Mouse (Mus musculus): ENCODE measurements around the gene Arhgef2.

The Arhgef2 gene

DNA sequence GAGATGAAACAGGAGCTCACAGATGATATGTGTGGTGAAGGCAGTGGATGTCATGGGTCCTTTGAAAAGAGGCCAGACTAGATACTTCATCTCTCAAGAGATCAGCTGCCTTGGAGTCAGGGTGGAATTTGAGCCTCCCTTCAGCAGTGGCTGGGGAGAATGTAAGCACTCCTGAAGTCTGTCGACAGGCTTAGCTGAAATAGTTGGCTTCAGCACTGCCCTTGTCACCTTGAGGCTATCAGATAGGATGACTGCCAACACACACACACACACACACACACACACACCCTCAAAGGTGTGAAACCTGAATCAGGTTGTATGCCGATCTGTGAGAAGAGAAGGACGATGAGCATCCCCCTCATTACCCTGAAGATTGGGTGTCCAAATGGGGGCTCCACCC is 14.7 kb upstream of the Arhgef2 start:
- WGBS = 66% methylated on average over 3 of the region's 3 CpGs

DNA sequence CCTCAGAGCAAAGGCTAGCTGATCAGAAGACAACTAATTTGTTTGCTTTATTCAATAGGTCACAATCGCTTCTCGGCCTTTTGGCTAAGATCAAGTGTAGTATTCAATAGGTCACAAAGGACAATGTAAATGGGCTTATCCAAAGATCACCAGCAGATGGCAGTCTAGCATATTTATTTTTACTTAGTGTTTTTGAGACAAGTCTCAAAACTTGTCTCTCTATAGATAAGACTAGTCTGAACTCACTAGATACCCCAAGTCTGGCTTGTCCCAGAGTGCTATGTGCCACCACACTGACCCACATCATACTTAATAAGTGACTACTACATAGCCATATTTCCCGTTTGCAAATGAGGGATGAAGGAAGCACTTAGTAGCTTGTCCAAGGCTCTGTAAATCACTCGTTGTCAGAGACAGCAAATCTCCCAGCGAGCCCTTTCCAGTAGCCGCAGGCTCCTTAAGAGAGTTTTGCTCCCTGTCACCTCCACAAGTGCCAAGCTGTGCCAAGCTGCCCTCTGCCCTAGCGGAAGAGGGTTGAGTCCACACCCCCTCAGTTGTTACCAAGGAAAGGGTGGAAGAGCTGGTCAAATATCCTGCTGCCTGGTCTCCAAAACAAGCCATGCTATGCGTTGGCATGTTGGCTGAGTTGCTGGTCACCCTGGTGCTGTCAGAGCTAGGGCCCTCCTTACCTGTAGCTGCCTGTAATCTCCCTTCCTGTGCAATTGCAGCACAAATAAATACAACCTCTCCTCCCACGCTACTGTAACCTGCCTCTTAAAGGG is 13.6 kb upstream of the Arhgef2 start:
- 22% methylated on average over 9 of the region's 9 CpGs for WGBS

DNA sequence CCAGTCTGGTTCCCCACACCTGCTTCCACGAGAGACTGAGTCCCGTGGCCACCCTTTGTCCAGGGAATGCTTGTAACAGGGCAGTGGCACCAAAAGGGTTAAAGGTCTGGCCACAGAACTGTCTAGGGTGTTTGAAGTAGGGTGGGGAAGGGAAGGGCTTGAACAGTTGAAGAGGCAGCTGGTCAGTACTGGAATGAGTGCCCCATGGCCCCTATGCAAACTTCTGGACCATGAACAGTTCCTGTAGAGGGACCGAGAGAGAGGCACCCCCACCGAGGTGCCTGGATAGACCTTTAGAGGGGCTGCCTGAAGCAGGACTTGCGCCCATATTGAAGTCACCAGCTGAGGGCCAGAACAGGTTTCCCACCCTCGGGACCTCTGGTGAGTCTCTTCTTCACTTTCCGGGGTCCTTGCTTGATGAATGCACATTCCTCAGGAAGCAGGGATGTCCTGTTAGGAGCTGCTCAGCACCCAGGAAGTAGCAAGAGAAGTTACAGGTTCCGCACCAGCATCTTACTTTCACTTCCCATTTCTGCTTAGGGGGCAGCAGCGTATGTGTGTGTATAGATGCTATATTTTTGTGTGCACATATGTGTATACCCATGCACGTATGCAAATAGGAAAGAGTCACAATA is 12.7 kb upstream of the Arhgef2 start:
- WGBS = 74% methylated on average over 10 of the region's 10 CpGs

DNA sequence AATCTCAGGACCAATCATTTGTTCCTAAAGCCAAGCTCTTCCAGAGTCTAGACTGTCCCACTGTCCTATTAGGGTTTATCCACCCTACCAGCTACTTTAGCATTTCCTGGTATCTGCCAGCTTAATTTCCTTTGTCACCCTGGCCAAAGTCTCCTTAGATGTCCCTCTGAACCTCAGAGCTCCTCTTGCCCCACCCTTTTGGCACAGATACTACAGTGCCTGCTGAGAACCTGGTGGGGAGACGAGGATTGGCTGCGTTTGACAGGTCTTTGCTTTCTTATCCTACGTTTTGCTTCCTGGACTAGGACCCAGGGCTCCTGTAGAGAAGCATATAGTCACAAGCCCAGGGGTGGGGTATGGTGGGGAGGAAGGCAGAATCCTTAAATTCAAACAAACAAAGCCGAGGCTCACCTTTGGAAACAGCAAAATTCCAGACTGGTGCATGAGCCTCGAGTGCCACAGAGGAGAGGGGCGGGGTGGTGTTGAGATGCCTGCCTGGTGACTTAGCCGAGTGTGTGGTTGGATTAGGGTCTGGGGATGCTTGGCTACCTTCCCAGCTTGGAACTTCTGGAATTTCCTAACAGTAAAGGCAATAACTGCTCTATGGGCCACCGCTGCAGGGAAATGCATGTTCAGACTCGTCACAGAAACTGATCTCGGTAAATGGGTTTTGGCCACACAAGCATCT is 11.7 kb upstream of the Arhgef2 start:
- WGBS = 65% methylated on average over 10 of the region's 10 CpGs

DNA sequence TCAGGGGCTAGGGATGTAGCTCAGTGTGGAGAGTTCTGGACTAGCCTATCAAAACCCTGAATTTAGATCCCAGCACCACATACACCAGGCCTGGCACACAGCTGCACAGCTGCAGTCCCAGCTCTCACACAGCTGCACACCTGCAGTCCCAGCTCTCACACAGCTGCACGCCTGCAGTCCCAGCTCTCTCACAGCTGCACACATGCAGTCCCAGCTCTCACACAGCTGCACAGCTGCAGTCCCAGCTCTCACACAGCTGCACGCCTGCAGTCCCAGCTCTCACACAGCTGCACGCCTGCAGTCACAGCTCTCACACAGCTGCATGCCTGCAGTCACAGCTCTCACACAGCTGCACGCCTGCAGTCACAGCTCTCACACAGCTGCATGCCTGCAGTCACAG is 9.2 kb upstream of the Arhgef2 start:
- 90% methylated on average over 4 of the region's 4 CpGs for WGBS

DNA sequence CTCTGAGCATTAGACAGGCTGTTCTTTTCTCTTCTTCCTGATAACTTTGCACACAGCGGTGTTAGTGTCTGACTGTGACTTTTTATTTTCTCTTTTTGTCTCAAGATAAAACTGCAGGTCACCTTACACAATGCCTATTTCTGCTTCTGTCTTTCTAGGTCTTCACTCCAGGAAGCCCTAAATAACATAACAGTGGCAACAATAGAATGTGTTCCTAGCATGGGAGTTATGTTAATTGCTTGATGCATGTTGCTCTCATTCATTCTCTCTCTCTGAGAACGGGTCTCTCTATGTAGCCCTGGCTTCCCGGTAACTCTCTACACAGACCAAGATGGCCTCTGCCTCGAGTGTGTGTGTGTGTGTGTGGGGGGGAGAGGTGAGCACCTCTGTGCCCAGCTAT is 3.3 kb upstream of the Arhgef2 start:
- 67% methylated on average over 4 of the region's 4 CpGs for WGBS

DNA sequence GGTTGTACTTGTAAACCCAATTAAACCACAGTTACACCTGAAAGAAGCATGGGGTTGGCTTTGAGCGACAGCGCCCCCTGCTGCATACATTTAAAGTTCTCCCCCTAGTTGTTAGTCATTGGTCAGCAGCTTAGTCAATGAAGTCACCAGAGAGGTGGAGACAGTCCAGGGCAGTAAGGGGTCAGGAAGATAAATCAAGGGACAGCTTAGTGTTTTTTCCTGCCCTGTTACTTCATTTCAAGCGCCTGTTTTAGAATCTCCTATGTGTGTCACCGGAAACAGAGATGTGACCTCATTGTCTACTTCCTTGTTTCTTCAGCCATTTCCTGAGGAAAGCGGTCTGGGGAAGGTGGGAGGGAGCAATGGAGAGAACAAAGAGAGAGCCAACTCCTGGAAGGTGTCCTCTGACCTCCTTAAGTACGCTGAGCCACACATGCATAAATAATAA is 2.0 kb upstream of the Arhgef2 start:
- WGBS = 29% methylated on average over 6 of the region's 6 CpGs

DNA sequence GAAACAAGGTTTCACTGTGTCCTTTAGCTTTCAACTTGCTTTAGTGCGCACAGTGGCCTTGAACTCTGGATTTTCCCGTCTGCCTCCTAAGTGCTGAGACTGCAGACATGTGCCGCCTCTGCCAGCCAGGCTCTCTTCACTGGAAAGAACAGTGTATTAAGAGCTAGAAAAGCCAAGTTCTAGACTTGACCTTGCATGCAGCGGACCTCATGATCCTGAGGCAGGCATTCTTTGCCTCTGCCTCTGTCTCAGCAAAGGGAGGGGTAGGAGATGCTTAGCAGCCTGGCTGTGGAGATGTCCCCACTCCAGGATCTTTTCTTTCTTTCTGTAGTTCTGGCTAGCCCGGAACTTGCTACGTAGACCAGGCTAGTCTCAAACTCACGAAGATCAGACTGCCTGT is 903 bp upstream of the Arhgef2 start:
- WGBS = 95% methylated on average over 7 of the region's 7 CpGs

DNA sequence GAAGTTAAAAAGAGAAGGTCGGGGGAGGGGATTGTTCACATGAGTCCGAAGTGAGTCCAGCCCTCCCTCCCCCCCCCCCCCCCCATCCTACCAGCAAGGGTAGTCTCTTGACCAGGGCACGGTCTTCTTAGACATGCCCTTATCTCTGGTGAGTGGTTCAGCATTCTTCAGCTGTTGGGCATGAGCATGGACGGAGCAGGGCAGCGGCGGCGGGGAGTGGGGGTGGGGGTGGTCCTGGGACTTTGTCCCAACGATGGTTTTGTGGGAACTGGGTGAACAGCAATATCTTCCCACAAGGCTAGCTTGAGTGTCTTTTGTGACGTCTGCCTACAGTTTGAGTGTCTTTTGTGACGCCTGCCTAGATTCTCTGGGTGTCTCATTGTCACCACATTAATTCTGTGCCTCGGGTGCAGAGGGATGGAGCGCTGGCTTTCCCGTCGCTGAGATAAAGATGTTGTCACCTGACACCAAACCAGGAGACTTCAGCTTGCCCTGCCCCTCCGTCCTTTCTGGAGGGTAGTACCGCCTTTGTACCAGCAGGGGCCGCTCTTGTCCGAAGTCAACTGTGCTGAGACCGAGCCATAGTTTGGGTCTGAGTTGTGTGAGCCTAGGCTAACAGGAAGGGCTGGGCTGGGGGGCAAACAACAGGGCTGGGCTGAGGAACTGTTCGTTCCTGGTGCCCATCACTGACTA is 1.4 kb downstream of the Arhgef2 start:
- under 1% methylated on average over 20 of the region's 20 CpGs for WGBS

DNA sequence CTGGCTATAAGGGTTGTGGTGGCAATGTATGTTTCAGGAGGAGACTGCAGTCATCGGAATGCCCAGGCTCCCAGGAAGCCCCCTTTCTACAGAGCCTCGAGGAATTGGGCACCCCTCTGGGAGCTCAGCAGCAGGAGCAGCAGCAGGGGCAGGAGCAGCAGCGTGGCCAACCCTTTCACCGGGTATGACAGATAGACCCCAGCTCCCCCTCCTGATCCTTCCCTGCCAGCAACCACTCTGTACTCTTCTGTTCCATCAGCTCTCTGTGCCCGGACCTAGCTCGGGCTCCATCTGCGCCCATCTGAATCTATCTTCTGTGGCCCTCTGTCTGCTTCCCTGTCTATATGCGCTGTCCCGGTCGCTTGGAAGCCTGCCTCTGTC is 2.0 kb downstream of the Arhgef2 start:
- 15% methylated on average over 10 of the region's 10 CpGs for WGBS

DNA sequence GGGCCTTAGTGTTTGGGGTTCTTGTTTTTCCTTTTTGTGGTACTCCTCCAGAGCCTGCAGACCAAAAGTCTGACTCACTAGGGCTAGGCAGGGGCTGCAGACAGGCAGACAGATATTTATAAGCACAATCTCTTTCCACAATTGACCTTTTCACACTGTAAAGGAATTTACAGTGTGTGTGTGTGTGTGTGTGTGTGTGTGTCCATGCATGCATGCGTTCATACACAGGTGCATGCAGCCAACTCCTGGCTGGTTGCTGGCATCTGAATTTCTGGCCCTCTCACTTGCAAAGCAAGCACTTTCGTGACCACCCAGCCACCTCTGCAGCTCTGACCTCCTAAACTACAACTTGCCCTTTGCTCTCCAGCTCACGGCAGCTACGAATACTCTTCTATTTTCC is 3.3 kb downstream of the Arhgef2 start:
- 85% methylated on average over 4 of the region's 4 CpGs for WGBS

DNA sequence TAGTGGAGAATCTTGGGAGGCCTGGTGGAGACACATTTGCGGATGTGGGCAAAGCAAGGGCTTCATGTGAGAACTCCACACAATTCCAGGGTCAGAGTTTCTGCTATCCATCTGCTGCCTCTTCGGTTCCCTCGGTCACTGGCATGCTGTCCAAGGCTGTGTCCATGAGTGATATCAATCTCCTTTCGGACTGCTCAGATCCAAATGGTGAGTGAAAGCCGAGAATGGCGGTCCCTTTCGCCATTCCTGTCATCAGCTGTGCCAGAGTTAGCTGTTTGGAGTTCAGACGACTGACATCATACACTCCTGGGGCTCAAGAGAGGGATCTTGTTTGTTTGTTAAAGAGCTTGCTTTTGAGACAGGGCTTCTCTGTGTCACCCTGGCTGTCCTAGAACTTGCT is 8.7 kb downstream of the Arhgef2 start:
- 81% methylated on average over 8 of the region's 8 CpGs for WGBS

DNA sequence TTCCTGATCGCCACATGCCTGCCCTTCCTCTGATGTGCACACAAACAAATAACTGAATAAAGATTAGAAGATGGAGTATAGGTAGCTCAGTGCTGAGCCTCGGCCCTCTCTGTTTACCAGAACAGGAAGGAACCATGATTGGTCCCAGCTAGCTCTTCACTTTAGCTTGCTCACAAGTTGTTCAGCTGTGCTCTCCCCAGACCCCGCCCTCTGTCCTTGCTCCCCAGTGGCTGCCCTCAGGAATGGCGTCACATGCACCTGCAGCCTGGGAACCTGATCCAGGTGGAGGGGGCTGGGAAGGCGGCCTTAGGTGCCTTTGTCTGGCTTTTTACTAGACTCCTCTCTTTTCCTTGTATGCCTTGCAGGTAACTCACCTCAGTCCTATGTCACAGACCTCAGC is 9.4 kb downstream of the Arhgef2 start:
- WGBS = 91% methylated on average over 5 of the region's 5 CpGs

DNA sequence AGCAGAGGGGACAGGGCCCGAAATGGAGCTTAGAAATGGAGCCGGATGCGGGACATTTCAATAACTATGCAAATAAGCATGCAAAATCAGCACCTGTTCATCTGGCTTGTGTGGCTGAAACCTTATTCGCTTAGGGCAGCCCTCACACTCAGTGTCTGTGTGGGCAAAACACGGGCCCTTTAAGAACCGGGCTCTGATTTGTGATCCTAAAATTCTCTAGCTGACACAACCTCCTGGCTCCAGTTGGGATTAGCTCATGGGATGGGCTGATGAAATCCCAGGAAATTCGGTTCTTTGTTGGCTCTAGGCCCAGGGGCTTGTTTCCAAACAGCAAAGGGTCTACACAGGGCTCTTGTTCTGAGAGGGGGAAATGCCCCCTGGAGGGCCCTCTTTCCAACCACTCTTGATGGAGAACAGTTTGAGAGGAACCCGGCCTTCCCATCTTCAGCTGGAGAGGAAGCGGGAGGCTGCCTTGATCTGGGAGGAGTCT is 10.2 kb downstream of the Arhgef2 start:
- WGBS = 44% methylated on average over 9 of the region's 9 CpGs

DNA sequence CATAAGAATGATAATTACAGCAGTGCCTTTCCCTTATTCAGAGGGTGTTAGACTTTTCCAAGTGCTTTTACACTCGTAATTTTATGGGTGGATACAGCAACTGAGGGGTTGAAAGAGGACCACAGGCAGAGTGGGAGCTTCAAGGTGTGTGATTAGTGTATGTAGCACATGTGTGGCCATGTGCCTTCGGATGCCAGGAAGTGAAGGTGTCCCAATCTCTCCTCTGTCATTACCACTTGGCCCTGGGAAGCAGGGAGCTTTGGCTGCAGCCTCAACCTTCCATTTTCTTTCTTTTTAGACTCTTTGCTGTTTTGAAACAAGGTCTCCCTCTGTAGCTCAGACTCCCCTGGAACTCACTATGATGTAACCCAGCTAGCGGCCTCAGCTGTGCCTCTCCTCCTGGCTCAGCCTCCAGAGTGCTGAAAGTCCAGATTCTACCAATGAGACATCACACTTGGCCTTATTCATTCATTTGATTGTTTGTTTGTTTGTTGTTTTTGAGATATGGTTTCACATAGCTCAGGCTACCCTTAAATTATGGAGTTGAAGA is 11.3 kb downstream of the Arhgef2 start:
- 72% methylated on average over 3 of the region's 3 CpGs for WGBS

DNA sequence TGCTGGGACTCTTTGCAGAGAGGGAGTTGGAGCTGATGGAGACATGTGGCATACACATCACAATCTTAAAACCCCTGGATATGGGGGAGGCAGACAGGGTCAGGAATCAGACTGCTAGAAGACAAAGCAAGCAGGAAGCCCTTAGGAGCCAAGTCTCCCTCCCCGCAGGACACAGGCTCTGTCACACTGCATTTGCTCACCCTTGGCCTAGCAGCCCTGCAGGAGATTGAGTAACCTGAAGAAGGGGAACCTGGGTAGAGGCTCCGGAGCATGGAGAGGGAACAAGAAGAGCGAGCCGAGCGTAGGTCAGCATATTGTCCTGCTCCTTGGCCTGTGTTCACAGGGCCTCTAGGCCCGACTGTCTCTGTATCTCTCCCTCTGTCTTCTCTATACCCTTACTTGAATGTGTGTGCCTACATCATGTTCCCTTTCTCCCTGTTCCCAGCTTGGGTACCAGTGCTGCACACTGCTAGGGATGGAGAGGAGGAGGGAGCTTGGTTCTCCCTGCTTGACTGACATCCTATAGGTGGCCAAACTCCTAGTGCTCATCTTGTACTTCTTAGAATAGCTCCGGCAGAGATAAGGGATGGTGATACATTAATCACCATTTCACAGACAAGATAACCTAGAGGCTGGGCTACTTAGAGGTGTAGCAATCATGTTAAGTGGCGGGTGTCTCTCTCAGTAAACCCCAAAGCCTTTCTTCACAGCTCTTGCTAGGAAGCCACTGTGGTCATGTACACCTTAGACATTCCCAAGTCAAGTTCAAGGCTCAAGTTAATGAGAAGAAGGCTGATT is 12.5 kb downstream of the Arhgef2 start:
- WGBS = 80% methylated on average over 8 of the region's 8 CpGs

DNA sequence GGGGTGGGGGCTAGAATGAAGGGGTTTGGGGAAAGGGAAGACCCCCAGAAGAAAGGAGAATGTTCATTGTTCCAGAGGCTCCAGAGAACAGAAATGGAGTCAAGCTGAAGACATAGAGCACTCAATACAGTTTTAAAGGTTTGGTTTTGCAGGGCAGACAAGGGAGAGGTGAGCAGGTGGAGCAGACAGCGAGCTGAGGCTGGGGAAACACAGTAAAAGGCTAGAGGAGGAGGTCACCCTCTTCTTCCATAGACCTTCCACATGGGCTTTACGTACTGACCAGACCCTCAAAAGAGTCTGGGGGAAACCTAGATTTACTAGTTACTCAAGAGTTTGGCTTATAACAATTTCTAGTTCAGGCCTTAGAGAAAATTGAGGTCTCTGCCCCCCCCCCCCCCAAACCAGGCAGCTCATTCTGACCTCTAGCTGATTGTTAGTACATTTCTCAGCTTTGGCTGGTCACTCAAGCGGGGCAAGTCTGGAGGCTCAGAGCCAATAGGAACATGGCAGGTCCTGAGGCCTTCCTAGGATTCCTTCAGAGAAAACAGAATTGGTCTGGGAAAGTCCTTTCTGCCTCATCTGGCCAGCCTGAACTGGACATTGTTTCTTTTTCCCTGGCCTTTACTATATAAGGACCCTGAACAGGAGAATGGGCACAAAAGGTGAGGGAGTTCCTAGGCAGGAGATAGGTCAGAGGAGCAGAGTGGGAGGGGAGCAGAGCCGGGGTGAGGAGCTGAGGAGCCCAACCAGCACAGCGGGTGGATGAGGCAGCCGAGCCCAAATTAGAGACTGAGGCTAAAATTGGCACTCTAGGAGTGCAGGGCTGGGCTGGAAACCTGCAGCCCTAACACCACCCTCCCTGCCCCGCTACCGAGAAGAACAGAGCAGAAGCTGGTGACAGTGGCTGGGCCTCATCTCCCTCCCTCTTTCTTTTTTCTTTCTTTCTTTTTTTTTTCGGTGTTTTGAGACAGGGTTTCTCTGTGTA is 13.6 kb downstream of the Arhgef2 start:
- 44% methylated on average over 9 of the region's 9 CpGs for whole genome bisulfite sequencing

DNA sequence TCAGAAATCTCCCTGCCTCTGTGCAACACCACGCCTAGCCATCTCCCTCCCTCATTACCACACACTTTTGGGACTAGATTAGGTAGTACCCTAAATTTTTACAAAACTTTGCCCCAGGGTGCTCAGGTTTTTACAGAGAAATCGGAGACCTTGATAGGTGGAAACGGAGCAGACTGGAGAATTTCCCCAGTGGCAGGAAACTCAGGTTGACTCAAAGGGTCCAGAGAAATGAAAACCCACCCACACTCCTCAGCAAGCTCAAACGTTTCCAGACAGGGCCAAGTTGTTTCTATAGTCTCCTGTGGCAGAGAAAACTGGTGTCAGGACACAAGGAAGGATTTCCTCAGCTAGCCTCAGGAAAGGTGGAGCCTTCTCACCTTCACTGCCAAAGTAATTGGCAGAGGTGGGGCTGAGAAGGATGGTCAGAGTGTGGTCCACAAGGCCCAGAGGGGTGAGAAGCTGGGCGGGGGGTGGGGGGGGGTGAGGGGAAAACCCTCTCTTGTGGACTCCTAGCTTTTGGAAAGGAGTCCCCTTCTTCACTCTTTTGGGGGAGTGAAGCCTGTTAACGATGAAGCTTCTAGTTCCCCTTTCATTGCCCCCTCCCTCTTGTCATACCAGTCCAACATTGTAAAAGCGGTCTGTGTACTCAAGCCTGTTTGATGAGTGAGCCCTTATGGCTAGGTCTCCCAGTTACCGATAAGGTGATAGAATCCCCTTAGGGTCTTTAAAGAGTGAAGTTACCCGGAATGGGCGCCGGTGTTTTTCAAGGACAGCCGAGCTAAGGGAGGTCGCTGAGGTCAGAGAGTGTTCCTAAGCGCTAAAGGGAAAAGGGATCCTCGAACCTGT is 14.6 kb downstream of the Arhgef2 start:
- WGBS = 24% methylated on average over 15 of the region's 15 CpGs

DNA sequence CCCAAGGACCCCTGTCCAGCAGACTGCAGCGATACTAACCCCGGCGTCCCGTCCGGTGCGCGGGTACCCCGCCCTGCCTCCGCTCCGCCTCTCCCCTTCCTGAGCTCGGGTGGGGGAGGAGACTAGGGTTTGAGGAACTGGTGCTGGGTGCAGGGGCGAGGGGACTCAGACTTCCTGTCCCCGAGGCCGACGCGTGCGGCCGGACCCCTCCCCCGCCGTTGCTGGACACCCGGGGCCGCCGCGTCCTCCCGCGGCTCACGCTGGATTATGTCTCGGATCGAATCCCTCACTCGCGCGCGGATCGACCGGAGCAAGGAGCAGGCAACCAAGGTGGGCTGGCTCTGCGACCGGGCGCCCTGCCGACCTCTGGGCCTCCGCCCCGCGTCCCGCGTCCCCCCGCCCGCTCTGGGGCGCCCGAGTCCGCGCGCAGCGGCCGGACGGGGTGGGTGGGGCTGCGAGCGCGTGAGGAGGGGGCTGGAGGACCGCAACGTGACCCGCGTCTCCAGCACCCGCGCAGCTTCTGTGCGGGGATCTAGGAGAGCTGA is 15.3 kb downstream of the Arhgef2 start:
- under 1% methylated on average over 64 of the region's 64 CpGs for WGBS

Measured in cerebral cortex, adult 2 months (tissue).